Mouse (Mus musculus): ENCODE results near the gene Phlpp1. TPM values are rescaled to one million over a fixed set of nuclear protein-coding genes. Genes with fewer than 3 reads are reported as not detected.

The Phlpp1 gene
- total and polyA plus RNA-seq, 3 experiments, result 14.8 to 38.4 (median 20.9) TPM

DNA sequence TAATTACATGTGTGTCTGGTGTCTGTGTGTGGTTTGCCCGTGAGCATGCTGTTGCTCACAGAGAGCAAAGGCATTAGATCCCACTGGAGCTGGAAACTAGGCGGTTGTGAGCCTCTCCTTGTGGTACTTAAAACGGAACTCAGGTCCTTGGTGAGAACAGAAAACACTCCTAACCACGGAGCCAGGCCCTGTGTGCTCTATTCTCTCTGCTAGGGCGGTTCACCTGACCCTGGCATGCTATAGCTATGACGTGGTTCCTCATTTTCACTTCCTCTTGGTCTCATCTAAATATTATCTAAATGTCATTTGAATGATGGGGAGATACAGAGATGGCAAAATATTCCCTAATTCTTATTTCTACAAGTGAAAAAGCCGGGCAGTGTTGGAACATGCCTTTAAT is 9.0 kb upstream of the Phlpp1 start:
- TF ChIP-seq ZKSCAN1 (IDR thresholded peaks at IDR 0.05; ENCODE audit: borderline replicate concordance, low read depth, low read length) (no peak), GABPA (IDR thresholded peaks at IDR 0.05; ENCODE audit: insufficient replicate concordance, low read depth, low read length) (no peak), E2F4 (IDR thresholded peaks at IDR 0.05; ENCODE audit: insufficient replicate concordance, low read depth, low read length) (no peak), SIN3A (IDR thresholded peaks at IDR 0.05; ENCODE audit: low read length) (no peak), JUN (IDR thresholded peaks at IDR 0.05; ENCODE audit: insufficient read depth, low read depth, low read length) (peak; percentile 71), RCOR1 (conservative IDR thresholded peaks at IDR 0.05; ENCODE audit: low read depth, low read length) (no peak), EP300 (IDR thresholded peaks at IDR 0.05; ENCODE audit: low read length) (peak; percentile 91), PAX5 (IDR thresholded peaks at IDR 0.05; ENCODE audit: low read length) (no peak), MEF2A (IDR thresholded peaks at IDR 0.05; ENCODE audit: borderline replicate concordance, low read depth, low read length) (peak; percentile 79), MXI1 (IDR thresholded peaks at IDR 0.05; ENCODE audit: low read depth, low read length) (no peak), CHD2 (IDR thresholded peaks at IDR 0.05; ENCODE audit: low read length) (no peak), MAZ (IDR thresholded peaks at IDR 0.05; ENCODE audit: low read depth, low read length) (no peak), RAD21 (IDR thresholded peaks at IDR 0.05; ENCODE audit: low read depth, low read length) (no peak; the same call in 1 of the 2 replicates), CHD1 (IDR thresholded peaks at IDR 0.05; ENCODE audit: low read depth, low read length) (no peak), IRF4 (IDR thresholded peaks at IDR 0.05; ENCODE audit: low read depth, low read length) (peak; percentile 96), ZNF384 (IDR thresholded peaks at IDR 0.05; ENCODE audit: low read depth, low read length) (no peak), MAX (IDR thresholded peaks at IDR 0.05; ENCODE audit: low read length) (peak; percentile 72; the same call in 1 of the 2 replicates), NELFE (IDR thresholded peaks at IDR 0.05; ENCODE audit: low read depth, low read length) (0 out of 2 replicates have a peak, but pooled peaks have one; percentile 32), HCFC1 (IDR thresholded peaks at IDR 0.05; ENCODE audit: low read depth, low read length) (no peak), JUND (conservative IDR thresholded peaks at IDR 0.05; ENCODE audit: low read depth, low read length) (peak; percentile 63), KAT2A (IDR thresholded peaks at IDR 0.05; ENCODE audit: insufficient replicate concordance, low read length) (no peak), BHLHE40 (IDR thresholded peaks at IDR 0.05; ENCODE audit: low read depth, low read length) (peak; percentile 91), TCF12 (IDR thresholded peaks at IDR 0.05; ENCODE audit: low read depth, low read length) (peak; percentile 49; the same call in 1 of the 2 replicates), TBP (conservative IDR thresholded peaks at IDR 0.05; ENCODE audit: low read depth, low read length) (0 out of 2 replicates have a peak, but pooled peaks have one; percentile 29), POLR2AphosphoS2 (IDR thresholded peaks at IDR 0.05; ENCODE audit: low read depth, low read length) (no peak), CTCF (conservative IDR thresholded peaks at IDR 0.05 in 1 of 2, IDR thresholded peaks at IDR 0.05 in 1 of 2; ENCODE audit: low read depth in 2 of 2, low read length in 2 of 2) (no peak), ZC3H11A (IDR thresholded peaks at IDR 0.05; ENCODE audit: low read depth, low read length) (no peak), USF1 (IDR thresholded peaks at IDR 0.05; ENCODE audit: low read depth, low read length) (no peak), ZMIZ1 (IDR thresholded peaks at IDR 0.05; ENCODE audit: low read depth, low read length) (no peak), ELF1 (IDR thresholded peaks at IDR 0.05; ENCODE audit: low read depth, low read length) (0 out of 2 replicates have a peak, but pooled peaks have one; percentile 18), SMC3 (IDR thresholded peaks at IDR 0.05; ENCODE audit: low read depth, low read length) (no peak), UBTF (IDR thresholded peaks at IDR 0.05; ENCODE audit: low read depth, low read length) (no peak), MAFK (IDR thresholded peaks at IDR 0.05; ENCODE audit: insufficient replicate concordance, low read length) (no peak), NRF1 (IDR thresholded peaks at IDR 0.05; ENCODE audit: low read depth, low read length) (no peak), MYC (IDR thresholded peaks at IDR 0.05; ENCODE audit: low read depth, low read length) (0 out of 2 replicates have a peak, but pooled peaks have one; percentile 48), POLR2A (IDR thresholded peaks at IDR 0.05; ENCODE audit: low read depth, low read length) (no peak), USF2 (conservative IDR thresholded peaks at IDR 0.05; ENCODE audit: low read depth, low read length) (0 out of 2 replicates have a peak, but pooled peaks have one; percentile 7), ETS1 (conservative IDR thresholded peaks at IDR 0.05; ENCODE audit: low read depth, low read length) (peak; percentile 90)
- no peak overlapping the region for H3K27ac ChIP-seq (ENCODE audit: insufficient read depth, low read depth)
- dilution Hi-C loops (cut with MboI; ENCODE audit: extremely low pct_ligation_motif_present, extremely low pct_unique_long_range_greater_than_20kb, low sequenced_read_pairs), result no loop called here
- H3K4me2 ChIP-seq (ENCODE audit: insufficient read depth, low read depth, poor library complexity, severe bottlenecking), result peak overlapping the region; percentile 39; the same call in 1 of the 2 replicates
- peak; percentile 85 for DNase-seq (ENCODE audit: extremely low read depth)
- H3K4me1 ChIP-seq (ENCODE audit: control insufficient read depth in 1 of 2, insufficient read depth in 2 of 2), result peaks cover 7 to 50% of the 10 kb centered on the region in 2 experiments
- H3K9ac ChIP-seq (ENCODE audit: insufficient read depth, low read depth), result peak overlapping the region; percentile 21; the same call in 1 of the 2 replicates
- H3K79me2 ChIP-seq (replicated peaks; ENCODE audit: control insufficient read depth, extremely low read depth, insufficient read depth, poor library complexity, severe bottlenecking), result no peaks in the 10 kb centered on the region
- no peaks in the 10 kb centered on the region for H3K27me3 ChIP-seq (replicated peaks)
- in situ Hi-C loops (cut with MboI; ENCODE audit: low pct_ligation_motif_present, low pct_unique_long_range_greater_than_20kb, low sequenced_read_pairs), result no loop called here
- peaks cover 0 to 2% of the 10 kb centered on the region in 2 experiments for H3K36me3 ChIP-seq (replicated peaks in 1 of 2; ENCODE audit: control insufficient read depth in 1 of 2, insufficient read depth in 1 of 2, low read length in 1 of 2)
- H3K9me3 ChIP-seq (replicated peaks; ENCODE audit: low read length), result peaks cover 5% of the 10 kb centered on the region
- H3K4me3 ChIP-seq (replicated peaks in 1 of 3; ENCODE audit: low read depth in 2 of 3, low read length in 2 of 3, poor library complexity in 1 of 3), result no peak overlapping the region

Data from CH12.LX (cell line).